8 mouse cellular contexts compared by ENCODE assay signal in genomic region chr8:83901566-83902485, GRCm38 (mm10). TPM values are rescaled to one million over a fixed set of nuclear protein-coding genes. Genes with fewer than 3 reads are reported as not detected.
DNase-seq lines count a peak whose midpoint lies in the region; ATAC-seq and TF ChIP-seq lines count a peak whose summit lies in the region.

No protein-coding gene starts in this region.

- WGBS in hindbrain, embryonic 11.5 days = 6% methylated on average over 11 of the region's 14 CpGs
- 13% methylated on average over 14 of the region's 14 CpGs for WGBS in midbrain, embryonic 13.5 days

- TF ChIP-seq CTCF in left cerebral cortex, adult 2 months (IDR thresholded peaks at IDR 0.05) = no peak

- H3K9ac ChIP-seq in hindbrain, embryonic 11.5 days (ENCODE audit: low read depth, low read length) = peak overlapping the region; percentile 93; the same call in 1 of the 2 replicates
- H3K9ac ChIP-seq in midbrain, embryonic 13.5 days (replicated peaks) = peak overlapping the region; percentile 99

- no peak for ATAC-seq in hindbrain, embryonic 11.5 days (ENCODE audit: low FRiP score)
- no peak for ATAC-seq in midbrain, embryonic 13.5 days
- no peak for ATAC-seq in erythroid progenitor cell, adult 5-6 weeks (replicated peaks; ENCODE audit: low FRiP score, poor library complexity, severe bottlenecking)

- intact Hi-C loops in left cerebral cortex, adult 2 months (cut with DNase I) = no loop called here
- intact Hi-C loops in heart, postnatal 25 days (cut with DNase I) = no loop called here

- no peaks in the 10 kb centered on the region for H3K27me3 ChIP-seq in hindbrain, embryonic 11.5 days (ENCODE audit: control insufficient read depth, insufficient read depth, low read length)
- H3K27me3 ChIP-seq in midbrain, embryonic 13.5 days = peaks cover under 1% of the 10 kb centered on the region; the same call in 1 of the 2 replicates

- peak in 1 of 2 experiments; percentile 31 for DNase-seq in left cerebral cortex, adult 2 months (ENCODE audit: extremely low spot score in 1 of 2, low spot score in 2 of 2)
- DNase-seq in left cerebral cortex, adult 11 months (ENCODE audit: low spot score) = no peak
- peak; percentile 39 to 56 for DNase-seq in cerebellum, postnatal 25 days
- DNase-seq in hindbrain, embryonic 11.5 days (ENCODE audit: low spot score) = peak; percentile 50
- no peak for DNase-seq in thymus, postnatal 0 days (ENCODE audit: low spot score)
- DNase-seq in heart, postnatal 25 days (ENCODE audit: low spot score) = no peak

- H3K9me3 ChIP-seq in hindbrain, embryonic 11.5 days (ENCODE audit: control insufficient read depth, low read length) = no peaks in the 10 kb centered on the region
- no peaks in the 10 kb centered on the region for H3K9me3 ChIP-seq in midbrain, embryonic 13.5 days

- H3K4me1 ChIP-seq in hindbrain, embryonic 11.5 days (replicated peaks; ENCODE audit: control insufficient read depth, insufficient read depth, low read length) = peaks cover 14% of the 10 kb centered on the region
- H3K4me1 ChIP-seq in midbrain, embryonic 13.5 days (replicated peaks) = peaks cover 65% of the 10 kb centered on the region

- H3K27ac ChIP-seq in left cerebral cortex, adult 2 months = peak overlapping the region; percentile 61
- H3K27ac ChIP-seq in hindbrain, embryonic 11.5 days (ENCODE audit: low read depth, low read length) = 0 out of 2 replicates have a peak overlapping the region, but pooled peaks have one; percentile 93
- peak overlapping the region; percentile 100 for H3K27ac ChIP-seq in midbrain, embryonic 13.5 days

- peak overlapping the region; percentile 94 for H3K4me3 ChIP-seq in left cerebral cortex, adult 2 months
- H3K4me3 ChIP-seq in hindbrain, embryonic 11.5 days (ENCODE audit: low read depth, low read length) = peak overlapping the region; percentile 93
- H3K4me3 ChIP-seq in midbrain, embryonic 13.5 days (replicated peaks) = peak overlapping the region; percentile 95

- H3K4me2 ChIP-seq in hindbrain, embryonic 11.5 days (replicated peaks; ENCODE audit: low read depth, low read length) = peak overlapping the region; percentile 97
- peak overlapping the region; percentile 78 for H3K4me2 ChIP-seq in midbrain, embryonic 13.5 days (replicated peaks)

- H3K36me3 ChIP-seq in hindbrain, embryonic 11.5 days (ENCODE audit: control insufficient read depth, insufficient read depth, low read length) = no peaks in the 10 kb centered on the region
- H3K36me3 ChIP-seq in midbrain, embryonic 13.5 days = peaks cover 13% of the 10 kb centered on the region; the same call in 1 of the 2 replicates

RNA-seq across cellular contexts. Expression of gene Adgrl1, which starts 1.9 kb away (rescaled TPM):
- 100 to 1,000 TPM; 397 to 418 TPM for total RNA-seq in left cerebral cortex, adult 2 months (2021)
- polyA plus RNA-seq in hindbrain, embryonic 11.5 days (2014; fragmentation: Nextera tagmentation; extraction: Ambion mirVana) = 19.9 and 23.7 TPM in 2 replicates
- polyA plus RNA-seq in midbrain, embryonic 13.5 days (2015; fragmentation: Nextera tagmentation; extraction: Ambion mirVana) = 45.1 and 46.1 TPM in 2 replicates
- polyA plus RNA-seq in thymus, postnatal 0 days (2015; fragmentation: Nextera tagmentation; extraction: Ambion mirVana) = 7.8 and 14.3 TPM in 2 replicates
- total RNA-seq in heart, postnatal 25 days (2021) = 10 to 100 TPM; 12.7 to 17.8 TPM
- total RNA-seq in erythroid progenitor cell, adult 5-6 weeks (2015; ENCODE audit: low replicate concordance) = 0.84 and 7.6 TPM in 2 replicates
- total RNA-seq in erythroid progenitor cell, adult 5-6 weeks (2017; ENCODE audit: low replicate concordance) = 0.26 and 0.30 TPM in 2 replicates

RNA-seq across cellular contexts. Expression of gene Gm10644, which starts 53.2 kb away (rescaled TPM):
- under 1 TPM; 0.44 to 0.63 TPM for total RNA-seq in left cerebral cortex, adult 2 months (2021)
- 0.93 and 1.2 TPM in 2 replicates for polyA plus RNA-seq in hindbrain, embryonic 11.5 days (2014; fragmentation: Nextera tagmentation; extraction: Ambion mirVana)
- polyA plus RNA-seq in midbrain, embryonic 13.5 days (2015; fragmentation: Nextera tagmentation; extraction: Ambion mirVana) = 0.70 and 0.94 TPM in 2 replicates
- polyA plus RNA-seq in thymus, postnatal 0 days (2015; fragmentation: Nextera tagmentation; extraction: Ambion mirVana) = 0.10 and 0.18 TPM in 2 replicates
- under 1 TPM; 0.61 to 0.70 TPM for total RNA-seq in heart, postnatal 25 days (2021)
- not detected in 2 replicates for total RNA-seq in erythroid progenitor cell, adult 5-6 weeks (2015; ENCODE audit: low replicate concordance)
- total RNA-seq in erythroid progenitor cell, adult 5-6 weeks (2017; ENCODE audit: low replicate concordance) = 1.0 TPM in 1 of 2 replicates, not detected in the other

RNA-seq across cellular contexts. Expression of gene Asf1b, which starts 53.5 kb away (rescaled TPM):
- under 1 TPM; 0.35 to 0.66 TPM for total RNA-seq in left cerebral cortex, adult 2 months (2021)
- polyA plus RNA-seq in hindbrain, embryonic 11.5 days (2014; fragmentation: Nextera tagmentation; extraction: Ambion mirVana) = 79.5 and 80.6 TPM in 2 replicates
- polyA plus RNA-seq in midbrain, embryonic 13.5 days (2015; fragmentation: Nextera tagmentation; extraction: Ambion mirVana) = 25.0 and 25.7 TPM in 2 replicates
- polyA plus RNA-seq in thymus, postnatal 0 days (2015; fragmentation: Nextera tagmentation; extraction: Ambion mirVana) = 117 and 135 TPM in 2 replicates
- 1 to 10 TPM; 1.1 to 1.7 TPM for total RNA-seq in heart, postnatal 25 days (2021)
- 188 and 195 TPM in 2 replicates for total RNA-seq in erythroid progenitor cell, adult 5-6 weeks (2015; ENCODE audit: low replicate concordance)
- total RNA-seq in erythroid progenitor cell, adult 5-6 weeks (2017; ENCODE audit: low replicate concordance) = 120 and 123 TPM in 2 replicates

Comparison
In these comparisons a context has a peak if more than half of its experiments do, and no peak if none do; other contexts are left out.
1. DNase-seq: peak in cerebellum, postnatal 25 days (2 of 2) and hindbrain, embryonic 11.5 days (single experiment); none in left cerebral cortex, adult 11 months (single experiment), thymus, postnatal 0 days (single experiment) and heart, postnatal 25 days (single experiment).
2. RNA of gene Adgrl1, which starts 1.9 kb away (total RNA-seq): 397 to 418 TPM in left cerebral cortex, adult 2 months; 12.7 to 17.8 TPM in heart, postnatal 25 days and 0.26 to 7.6 TPM in erythroid progenitor cell, adult 5-6 weeks; every median in the first group is over 10 times any median in the second.
3. RNA of gene Asf1b, which starts 53.5 kb away (total RNA-seq): 120 to 195 TPM in erythroid progenitor cell, adult 5-6 weeks; 1.1 to 1.7 TPM in heart, postnatal 25 days and 0.35 to 0.66 TPM in left cerebral cortex, adult 2 months; every median in the first group is over 10 times any median in the second.
4. Peak in every context shown above with its lines, with median percentiles within 50 percentile points of each other: H3K27ac ChIP-seq and H3K4me3 ChIP-seq.